Mouse (Mus musculus): ENCODE data around the gene Gm17631. TPM values are rescaled to one million over a fixed set of nuclear protein-coding genes. Genes with fewer than 3 reads are reported as not detected.
"Not testable (repeated sequence)": the region's sequence is repeated elsewhere in the genome, so short reads cannot be mapped to it uniquely, and the experiment has no call there.

Gm17631 gene
- polyA plus RNA-seq (2014; fragmentation: Nextera tagmentation; extraction: Ambion mirVana), result not detected in 2 replicates

- H3K4me3 ChIP-seq (ENCODE audit: low read depth, low read length); H3K36me3 ChIP-seq (replicated peaks; ENCODE audit: control insufficient read depth, insufficient read depth, low read depth, low read length); H3K27ac ChIP-seq (replicated peaks; ENCODE audit: low read depth, low read length); H3K4me1 ChIP-seq (ENCODE audit: control insufficient read depth, insufficient read depth, low read length); H3K9me3 ChIP-seq (replicated peaks; ENCODE audit: control insufficient read depth, low read length); H3K27me3 ChIP-seq (ENCODE audit: control insufficient read depth, insufficient read depth, low read length); H3K9ac ChIP-seq (replicated peaks; ENCODE audit: low read length); DNase-seq (ENCODE audit: low spot score); H3K4me2 ChIP-seq (ENCODE audit: low read depth, low read length); ATAC-seq (replicated peaks; ENCODE audit: insufficient number of reproducible peaks, low FRiP score, low TSS enrichment, low read depth): not testable (repeated sequence)
- no CpG with 5 or more reads among the region's 3 CpGs for WGBS
Measured at GRCm38 (mm10) chr6:129862349-129862748, at the start of gene Gm17631. TSS of gene Gm17631 (plus strand) at chr6:129862649.

- WGBS, result 63% methylated on average over 3 of the region's 3 CpGs
- ATAC-seq (replicated peaks; ENCODE audit: insufficient number of reproducible peaks, low FRiP score, low TSS enrichment, low read depth) (no peak), DNase-seq (ENCODE audit: low spot score) (no peak)
- no peaks in the 10 kb centered on the region; the same call in 1 of the 2 replicates for H3K9me3 ChIP-seq (replicated peaks; ENCODE audit: control insufficient read depth, low read length)
- no peaks in the 10 kb centered on the region for H3K27me3 ChIP-seq (ENCODE audit: control insufficient read depth, insufficient read depth, low read length)
- H3K36me3 ChIP-seq (replicated peaks; ENCODE audit: control insufficient read depth, insufficient read depth, low read depth, low read length), result no peaks in the 10 kb centered on the region
- no peak overlapping the region for H3K4me2 ChIP-seq (ENCODE audit: low read depth, low read length)
- H3K4me3 ChIP-seq (ENCODE audit: low read depth, low read length), result no peak overlapping the region
- H3K9ac ChIP-seq (replicated peaks; ENCODE audit: low read length), result no peak overlapping the region
- no peak overlapping the region for H3K27ac ChIP-seq (replicated peaks; ENCODE audit: low read depth, low read length)
- H3K4me1 ChIP-seq (ENCODE audit: control insufficient read depth, insufficient read depth, low read length), result no peaks in the 10 kb centered on the region
Measured at GRCm38 (mm10) chr6:129817731-129818130, 44.7 kb upstream of the Gm17631 start.

DNA sequence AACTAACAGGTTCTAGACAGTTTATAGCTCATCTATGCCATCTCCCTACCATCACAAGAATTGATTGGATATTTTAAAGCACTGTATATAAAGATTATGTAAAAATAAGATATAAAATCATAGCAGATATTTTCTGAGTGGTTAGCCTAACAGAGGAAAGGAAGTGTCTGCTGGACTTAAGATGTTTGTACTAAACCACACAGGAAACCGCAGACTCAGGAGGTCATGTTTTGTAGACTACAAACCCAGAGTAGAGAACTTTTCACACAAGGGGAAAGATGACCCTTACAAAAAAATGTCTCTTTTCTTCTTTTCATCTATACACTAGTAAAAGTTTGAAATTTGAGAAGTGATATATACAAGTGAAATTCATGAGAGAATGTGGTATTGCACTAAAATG is 38.4 kb upstream of the Gm17631 start:
- 83% methylated on average over 1 of the region's 1 CpGs for WGBS
- Histone ChIP-seq H3K9ac (replicated peaks; ENCODE audit: low read length) (no peak overlapping the region), H3K4me1 (ENCODE audit: control insufficient read depth, insufficient read depth, low read length) (no peaks in the 10 kb centered on the region), H3K36me3 (replicated peaks; ENCODE audit: control insufficient read depth, insufficient read depth, low read depth, low read length) (no peaks in the 10 kb centered on the region), H3K4me2 (ENCODE audit: low read depth, low read length) (no peak overlapping the region), H3K27ac (replicated peaks; ENCODE audit: low read depth, low read length) (no peak overlapping the region), H3K4me3 (ENCODE audit: low read depth, low read length) (no peak overlapping the region), H3K27me3 (ENCODE audit: control insufficient read depth, insufficient read depth, low read length) (no peaks in the 10 kb centered on the region), H3K9me3 (replicated peaks; ENCODE audit: control insufficient read depth, low read length) (no peaks in the 10 kb centered on the region)
- DNase-seq (ENCODE audit: low spot score) (no peak), ATAC-seq (replicated peaks; ENCODE audit: insufficient number of reproducible peaks, low FRiP score, low TSS enrichment, low read depth) (no peak)

- H3K4me2 ChIP-seq (ENCODE audit: low read depth, low read length), result no peak overlapping the region
- no peak overlapping the region for H3K9ac ChIP-seq (replicated peaks; ENCODE audit: low read length)
- no peaks in the 10 kb centered on the region for H3K9me3 ChIP-seq (replicated peaks; ENCODE audit: control insufficient read depth, low read length)
- H3K4me3 ChIP-seq (ENCODE audit: low read depth, low read length), result no peak overlapping the region
- no peak overlapping the region for H3K27ac ChIP-seq (replicated peaks; ENCODE audit: low read depth, low read length)
- H3K4me1 ChIP-seq (ENCODE audit: control insufficient read depth, insufficient read depth, low read length), result no peaks in the 10 kb centered on the region
- DNase-seq (ENCODE audit: low spot score) (no peak), ATAC-seq (replicated peaks; ENCODE audit: insufficient number of reproducible peaks, low FRiP score, low TSS enrichment, low read depth) (no peak)
- 79% methylated on average over 1 of the region's 1 CpGs for WGBS
- no peaks in the 10 kb centered on the region for H3K36me3 ChIP-seq (replicated peaks; ENCODE audit: control insufficient read depth, insufficient read depth, low read depth, low read length)
- H3K27me3 ChIP-seq (ENCODE audit: control insufficient read depth, insufficient read depth, low read length), result no peaks in the 10 kb centered on the region
Measured at GRCm38 (mm10) chr6:129825559-129825958, 36.9 kb upstream of the Gm17631 start.

- WGBS, result 42% methylated on average over 1 of the region's 1 CpGs
- H3K27me3 ChIP-seq (ENCODE audit: control insufficient read depth, insufficient read depth, low read length), result no peaks in the 10 kb centered on the region
- no peak within 1 kb of the TSS for H3K27ac ChIP-seq (replicated peaks; ENCODE audit: low read depth, low read length)
- H3K4me3 ChIP-seq (ENCODE audit: low read depth, low read length), result no peak within 1 kb of the TSS
- no peaks in the 10 kb centered on the region for H3K9me3 ChIP-seq (replicated peaks; ENCODE audit: control insufficient read depth, low read length)
- no peak within 1 kb of the TSS for H3K9ac ChIP-seq (replicated peaks; ENCODE audit: low read length)
- H3K4me1 ChIP-seq (ENCODE audit: control insufficient read depth, insufficient read depth, low read length), result no peaks in the 10 kb centered on the region
- H3K36me3 ChIP-seq (replicated peaks; ENCODE audit: control insufficient read depth, insufficient read depth, low read depth, low read length), result no peaks in the 10 kb centered on the region
- H3K4me2 ChIP-seq (ENCODE audit: low read depth, low read length), result no peak within 1 kb of the TSS
- ATAC-seq (replicated peaks; ENCODE audit: insufficient number of reproducible peaks, low FRiP score, low TSS enrichment, low read depth) (no peak), DNase-seq (ENCODE audit: low spot score) (no peak)
Measured at GRCm38 (mm10) chr6:129876549-129876948, 14.1 kb downstream of the Gm17631 start, which contains the start of gene Klra17. TSS of gene Klra17 (minus strand) at chr6:129876672.

GRCm38 (mm10) chr6:129882525-129882924 is 20.1 kb downstream of the Gm17631 start:
- 87% methylated on average over 2 of the region's 2 CpGs for WGBS
- no peak for ATAC-seq (replicated peaks; ENCODE audit: insufficient number of reproducible peaks, low FRiP score, low TSS enrichment, low read depth)

More at GRCm38 (mm10) chr6:129882525-129882924, 20.1 kb downstream of the Gm17631 start:
- H3K36me3 ChIP-seq (replicated peaks; ENCODE audit: control insufficient read depth, insufficient read depth, low read depth, low read length), result no peaks in the 10 kb centered on the region
- DNase-seq (ENCODE audit: low spot score), result no peak
- H3K27ac ChIP-seq (replicated peaks; ENCODE audit: low read depth, low read length), result no peak overlapping the region
- H3K4me2 ChIP-seq (ENCODE audit: low read depth, low read length), result no peak overlapping the region
- no peak overlapping the region for H3K9ac ChIP-seq (replicated peaks; ENCODE audit: low read length)
- H3K9me3 ChIP-seq (replicated peaks; ENCODE audit: control insufficient read depth, low read length), result no peaks in the 10 kb centered on the region
- H3K4me3 ChIP-seq (ENCODE audit: low read depth, low read length), result no peak overlapping the region
- no peaks in the 10 kb centered on the region for H3K27me3 ChIP-seq (ENCODE audit: control insufficient read depth, insufficient read depth, low read length)
- H3K4me1 ChIP-seq (ENCODE audit: control insufficient read depth, insufficient read depth, low read length), result no peaks in the 10 kb centered on the region

Other genes starting within 250 kb of the Gm17631 start
- gene Klrk1, start 238.8 kb upstream of the Gm17631 start, polyA plus RNA-seq (2014; fragmentation: Nextera tagmentation; extraction: Ambion mirVana), result 0.08 TPM in 1 of 2 replicates, not detected in the other
- not detected in 2 replicates for gene Klrc3, start 219.3 kb upstream of the Gm17631 start, polyA plus RNA-seq (2014; fragmentation: Nextera tagmentation; extraction: Ambion mirVana)
- not detected in 2 replicates for gene Klrc2, start 202.0 kb upstream of the Gm17631 start, polyA plus RNA-seq (2014; fragmentation: Nextera tagmentation; extraction: Ambion mirVana)
- gene Klrc1, start 183.7 kb upstream of the Gm17631 start, polyA plus RNA-seq (2014; fragmentation: Nextera tagmentation; extraction: Ambion mirVana), result not detected in 2 replicates
- gene Klri1, start 145.5 kb upstream of the Gm17631 start, polyA plus RNA-seq (2014; fragmentation: Nextera tagmentation; extraction: Ambion mirVana), result not detected in 2 replicates
- not detected in 2 replicates for gene Klri2, start 122.2 kb upstream of the Gm17631 start, polyA plus RNA-seq (2014; fragmentation: Nextera tagmentation; extraction: Ambion mirVana)
- gene Gm156, start 78.4 kb upstream of the Gm17631 start, polyA plus RNA-seq (2014; fragmentation: Nextera tagmentation; extraction: Ambion mirVana), result not detected in 2 replicates
- not detected in 2 replicates for gene Klra17, start 14.0 kb downstream of the Gm17631 start, polyA plus RNA-seq (2014; fragmentation: Nextera tagmentation; extraction: Ambion mirVana)
- gene Klra5, start 55.0 kb downstream of the Gm17631 start, polyA plus RNA-seq (2014; fragmentation: Nextera tagmentation; extraction: Ambion mirVana), result not detected in 2 replicates
- gene Klra6, start 164.3 kb downstream of the Gm17631 start, polyA plus RNA-seq (2014; fragmentation: Nextera tagmentation; extraction: Ambion mirVana), result not detected in 2 replicates
- not detected in 2 replicates for gene Klra4, start 204.6 kb downstream of the Gm17631 start, polyA plus RNA-seq (2014; fragmentation: Nextera tagmentation; extraction: Ambion mirVana)

All from embryonic facial prominence, embryonic 11.5 days (tissue).